Mouse (Mus musculus) gastrocnemius, postnatal 25 days (tissue): ENCODE measurements around the gene Htr7. TPM values are rescaled to one million over a fixed set of nuclear protein-coding genes. Genes with fewer than 3 reads are reported as not detected.
A peak's percentile ranks its signal among the peaks of the same experiment; 100 is the strongest.

Experiments
- DNase-seq: peaks from one replicate; pipeline ENCODE4 v3.0.0; 2022
- total RNA-seq, 2 experiments: library from RNA; stranded (reverse); gene quantifications; 1 replicate in 1 of 2; 2 replicates in 1 of 2; pipeline ENCODE4 v1.2.3; 2021

Htr7 gene
- total RNA-seq, 2 experiments from 2014 or later = 0.54 to 0.59 TPM

- no peak for DNase-seq
Observed at GRCm38 (mm10) chr19:35957656-35958055, 99.7 kb downstream of the Htr7 start.

- DNase-seq = no peak
Observed at GRCm38 (mm10) chr19:35955698-35956097, 101.6 kb downstream of the Htr7 start.

- DNase-seq = no peak
Observed at GRCm38 (mm10) chr19:35949888-35950287, 107.4 kb downstream of the Htr7 start.

- DNase-seq = no peak
Observed at GRCm38 (mm10) chr19:35924961-35925495, 132.3 kb downstream of the Htr7 start.

- DNase-seq = peak; percentile 47
Observed at GRCm38 (mm10) chr19:35924418-35924817, 132.9 kb downstream of the Htr7 start.

Other genes with a start within 250 kb of the Htr7 start
- 10 to 100 TPM; 14.3 to 14.4 TPM for gene Rpp30, start 26.2 kb upstream of the Htr7 start, total RNA-seq
- 10 to 100 TPM in 1 of 2 experiments, 1 to 10 TPM in 1; 9.7 to 18.5 TPM for gene Ankrd1, start 62.6 kb upstream of the Htr7 start, total RNA-seq